Mouse (Mus musculus) gastrocnemius, postnatal 4 days (tissue): Measurements from ENCODE around the gene Notch2. TPM values are rescaled to one million over a fixed set of nuclear protein-coding genes. Genes with fewer than 3 reads are reported as not detected.

Source experiments
- total RNA-seq, 2 experiments: library from RNA; stranded (reverse); gene quantifications; 2 replicates each; pipeline ENCODE4 v1.2.3; 2021

Gene Notch2
- total RNA-seq, 2 experiments from 2014 or later: 63.4 to 63.7 TPM

Other genes starting within 250 kb of the Notch2 start
- 1,000 to 10,000 TPM; 1,016 to 1,021 TPM for gene Pde4dip, start 124.8 kb upstream of the Notch2 start, total RNA-seq
- 10 to 100 TPM; 54.6 to 65.0 TPM for gene Sec22b, start 112.3 kb upstream of the Notch2 start, total RNA-seq
- not detected for gene Adam30, start 147.1 kb downstream of the Notch2 start, total RNA-seq
- gene Reg4, start 208.6 kb downstream of the Notch2 start, total RNA-seq: not detected